Comparison of ENCODE assay signal across 27 mouse cellular contexts in genomic region chr17:27658767-27659166, GRCm38 (mm10). TPM values are rescaled to one million over a fixed set of nuclear protein-coding genes. Genes with fewer than 3 reads are reported as not detected.
"Had no signal": no experiment of that assay in that cellular context is flagged by ENCODE, and none has a peak within 500 bp of the region (broad histone marks: within the 10 kb centered on the region; RNA-seq: fewer than 3 reads in every experiment).

No protein-coding gene starts in this region.

- H3K4me3 ChIP-seq: midbrain, embryonic 10.5 days; midbrain, embryonic 12.5 days; myocyte; neural tube, embryonic 13.5 days; neural tube, embryonic 15.5 days; stomach, embryonic 15.5 days had no signal

- DNase-seq: lung, adult 18-20 months; lung, embryonic 14.5 days; lung, postnatal 10 days; midbrain, embryonic 14.5 days; retina, postnatal 1 day; right cerebral cortex, adult 18-20 months; right cerebral cortex, postnatal 25 days; right cerebral cortex, postnatal 4 days; thymus, adult 2 months; thymus, postnatal 25 days; thymus, postnatal 4 days had no signal

- H3K9ac ChIP-seq: lung, embryonic 14.5 days; midbrain, embryonic 12.5 days; neural tube, embryonic 13.5 days; neural tube, embryonic 15.5 days; stomach, embryonic 15.5 days had no signal

- H3K4me2 ChIP-seq: lung, embryonic 14.5 days; midbrain, embryonic 12.5 days; neural tube, embryonic 13.5 days; neural tube, embryonic 15.5 days; stomach, embryonic 15.5 days had no signal

- H3K9me3 ChIP-seq: midbrain, embryonic 10.5 days; midbrain, embryonic 12.5 days; neural tube, embryonic 13.5 days; neural tube, embryonic 15.5 days; stomach, embryonic 15.5 days had no signal

- H3K27me3 ChIP-seq: neural tube, embryonic 15.5 days had no signal

- H3K36me3 ChIP-seq: midbrain, embryonic 10.5 days; midbrain, embryonic 12.5 days; neural tube, embryonic 13.5 days; neural tube, embryonic 15.5 days; stomach, embryonic 15.5 days had no signal

- H3K27ac ChIP-seq: macrophage; midbrain, embryonic 10.5 days; midbrain, embryonic 12.5 days; neural tube, embryonic 13.5 days; neural tube, embryonic 15.5 days; stomach, embryonic 15.5 days; stomach, postnatal 0 days had no signal

RNA-seq across cellular contexts. Expression of gene Pacsin1, which starts 3.5 kb away (rescaled TPM):
- total RNA-seq: megakaryocyte-erythroid progenitor cell, adult 5-6 weeks had no signal

RNA-seq across cellular contexts. Expression of gene RPS10-NUDT3, which starts 23.7 kb away (rescaled TPM):
- total RNA-seq: megakaryocyte, adult 5-6 weeks; megakaryocyte-erythroid progenitor cell, adult 5-6 weeks had no signal
- polyA plus RNA-seq: lung, embryonic 14.5 days; lung, embryonic 16.5 days; macrophage; midbrain, embryonic 10.5 days; midbrain, embryonic 12.5 days; midbrain, embryonic 14.5 days; midbrain, embryonic 16.5 days; myocyte; neural tube, embryonic 11.5 days; neural tube, embryonic 13.5 days; neural tube, embryonic 15.5 days; small intestine, adult 2 months; spleen, adult 2 months; stomach, embryonic 15.5 days; stomach, postnatal 0 days; testis, adult 2 months; thymus, adult 2 months had no signal
